Mouse (Mus musculus): ENCODE data around the gene Zfp853. TPM values are rescaled to one million over a fixed set of nuclear protein-coding genes. Genes with fewer than 3 reads are reported as not detected.

Zfp853 gene
- polyA plus RNA-seq, 1 experiment: not detected

- peaks cover 8% of the 10 kb centered on the region for H3K4me1 ChIP-seq (ENCODE audit: control insufficient read depth, insufficient read depth, low read length)
- no peak overlapping the region for H3K4me3 ChIP-seq (ENCODE audit: control insufficient read depth, low read depth, low read length)
- H3K36me3 ChIP-seq (ENCODE audit: control insufficient read depth, insufficient read depth, low read length): peaks cover 2% of the 10 kb centered on the region
- no peaks in the 10 kb centered on the region for H3K27me3 ChIP-seq (ENCODE audit: control insufficient read depth, insufficient read depth, low read length)
- TF ChIP-seq CTCF (IDR thresholded peaks at IDR 0.05; ENCODE audit: control insufficient read depth, insufficient read depth, insufficient replicate concordance, low read depth, low read length) (no peak), POLR2A (IDR thresholded peaks at IDR 0.05; ENCODE audit: control insufficient read depth, low read depth, low read length) (no peak)
- no peak overlapping the region for H3K27ac ChIP-seq (ENCODE audit: control insufficient read depth, insufficient read depth, low read depth, low read length)
These were observed 23.8 kb upstream of the Zfp853 start for GRCm38 (mm10) chr5:143317288-143317610.

- Histone ChIP-seq H3K27me3 (ENCODE audit: control insufficient read depth, insufficient read depth, low read length) (no peaks in the 10 kb centered on the region), H3K4me1 (ENCODE audit: control insufficient read depth, insufficient read depth, low read length) (peaks cover 8% of the 10 kb centered on the region), H3K36me3 (ENCODE audit: control insufficient read depth, insufficient read depth, low read length) (peaks cover 2% of the 10 kb centered on the region), H3K4me3 (ENCODE audit: control insufficient read depth, low read depth, low read length) (no peak overlapping the region), H3K27ac (ENCODE audit: control insufficient read depth, insufficient read depth, low read depth, low read length) (no peak overlapping the region)
- TF ChIP-seq POLR2A (IDR thresholded peaks at IDR 0.05; ENCODE audit: control insufficient read depth, low read depth, low read length) (no peak), CTCF (IDR thresholded peaks at IDR 0.05; ENCODE audit: control insufficient read depth, insufficient read depth, insufficient replicate concordance, low read depth, low read length) (no peak)
These were observed 23.3 kb upstream of the Zfp853 start for GRCm38 (mm10) chr5:143316605-143317287.

- H3K36me3 ChIP-seq (ENCODE audit: control insufficient read depth, insufficient read depth, low read length): peaks cover 2% of the 10 kb centered on the region
- H3K27me3 ChIP-seq (ENCODE audit: control insufficient read depth, insufficient read depth, low read length): no peaks in the 10 kb centered on the region
- peaks cover 8% of the 10 kb centered on the region for H3K4me1 ChIP-seq (ENCODE audit: control insufficient read depth, insufficient read depth, low read length)
- H3K27ac ChIP-seq (ENCODE audit: control insufficient read depth, insufficient read depth, low read depth, low read length): no peak overlapping the region
- H3K4me3 ChIP-seq (ENCODE audit: control insufficient read depth, low read depth, low read length): peak overlapping the region; percentile 3; the same call in 1 of the 2 replicates
- TF ChIP-seq POLR2A (IDR thresholded peaks at IDR 0.05; ENCODE audit: control insufficient read depth, low read depth, low read length) (no peak), CTCF (IDR thresholded peaks at IDR 0.05; ENCODE audit: control insufficient read depth, insufficient read depth, insufficient replicate concordance, low read depth, low read length) (no peak)
These were observed 22.1 kb upstream of the Zfp853 start for GRCm38 (mm10) chr5:143315514-143315888.

- TF ChIP-seq CTCF (IDR thresholded peaks at IDR 0.05; ENCODE audit: control insufficient read depth, insufficient read depth, insufficient replicate concordance, low read depth, low read length) (peak; percentile 84), POLR2A (IDR thresholded peaks at IDR 0.05; ENCODE audit: control insufficient read depth, low read depth, low read length) (peak; percentile 69; the same call in 1 of the 2 replicates)
- Histone ChIP-seq H3K27ac (ENCODE audit: control insufficient read depth, insufficient read depth, low read depth, low read length) (peak within 1 kb of the TSS; percentile 92), H3K36me3 (ENCODE audit: control insufficient read depth, insufficient read depth, low read length) (peaks cover 2% of the 10 kb centered on the region), H3K4me3 (ENCODE audit: control insufficient read depth, low read depth, low read length) (peak within 1 kb of the TSS; percentile 92), H3K4me1 (ENCODE audit: control insufficient read depth, insufficient read depth, low read length) (peaks cover 8% of the 10 kb centered on the region), H3K27me3 (ENCODE audit: control insufficient read depth, insufficient read depth, low read length) (no peaks in the 10 kb centered on the region)
These were observed 21.5 kb upstream of the Zfp853 start, which contains the start of gene E130309D02Rik for GRCm38 (mm10) chr5:143314730-143315513. Gene E130309D02Rik, minus strand, starts transcription at chr5:143315360.

GRCm38 (mm10) chr5:143314183-143314729 is 20.8 kb upstream of the Zfp853 start:
- Histone ChIP-seq H3K27ac (ENCODE audit: control insufficient read depth, insufficient read depth, low read depth, low read length) (peak overlapping the region; percentile 92), H3K4me3 (ENCODE audit: control insufficient read depth, low read depth, low read length) (peak overlapping the region; percentile 92), H3K27me3 (ENCODE audit: control insufficient read depth, insufficient read depth, low read length) (no peaks in the 10 kb centered on the region), H3K4me1 (ENCODE audit: control insufficient read depth, insufficient read depth, low read length) (peaks cover 8% of the 10 kb centered on the region), H3K36me3 (ENCODE audit: control insufficient read depth, insufficient read depth, low read length) (peaks cover 2% of the 10 kb centered on the region)
- no peak for TF ChIP-seq POLR2A (IDR thresholded peaks at IDR 0.05; ENCODE audit: control insufficient read depth, low read depth, low read length)
- no peak for TF ChIP-seq CTCF (IDR thresholded peaks at IDR 0.05; ENCODE audit: control insufficient read depth, insufficient read depth, insufficient replicate concordance, low read depth, low read length)

GRCm38 (mm10) chr5:143311886-143312285 is 18.5 kb upstream of the Zfp853 start:
- H3K27me3 ChIP-seq (ENCODE audit: control insufficient read depth, insufficient read depth, low read length): no peaks in the 10 kb centered on the region
- H3K27ac ChIP-seq (ENCODE audit: control insufficient read depth, insufficient read depth, low read depth, low read length): no peak overlapping the region
- no peaks in the 10 kb centered on the region; the same call in none of the 2 replicates for H3K36me3 ChIP-seq (ENCODE audit: control insufficient read depth, insufficient read depth, low read length)
- H3K4me3 ChIP-seq (ENCODE audit: control insufficient read depth, low read depth, low read length): no peak overlapping the region
- TF ChIP-seq POLR2A (IDR thresholded peaks at IDR 0.05; ENCODE audit: control insufficient read depth, low read depth, low read length): no peak
- TF ChIP-seq CTCF (IDR thresholded peaks at IDR 0.05; ENCODE audit: control insufficient read depth, insufficient read depth, insufficient replicate concordance, low read depth, low read length): peak; percentile 78; the same call in 1 of the 2 replicates
- peaks cover 8% of the 10 kb centered on the region for H3K4me1 ChIP-seq (ENCODE audit: control insufficient read depth, insufficient read depth, low read length)

- Histone ChIP-seq H3K27ac (ENCODE audit: control insufficient read depth, insufficient read depth, low read depth, low read length) (no peak overlapping the region), H3K27me3 (ENCODE audit: control insufficient read depth, insufficient read depth, low read length) (no peaks in the 10 kb centered on the region), H3K36me3 (ENCODE audit: control insufficient read depth, insufficient read depth, low read length) (no peaks in the 10 kb centered on the region; the same call in none of the 2 replicates), H3K4me1 (ENCODE audit: control insufficient read depth, insufficient read depth, low read length) (peaks cover 5% of the 10 kb centered on the region), H3K4me3 (ENCODE audit: control insufficient read depth, low read depth, low read length) (no peak overlapping the region)
- TF ChIP-seq POLR2A (IDR thresholded peaks at IDR 0.05; ENCODE audit: control insufficient read depth, low read depth, low read length) (no peak), CTCF (IDR thresholded peaks at IDR 0.05; ENCODE audit: control insufficient read depth, insufficient read depth, insufficient replicate concordance, low read depth, low read length) (no peak)
These were observed 16.5 kb upstream of the Zfp853 start for GRCm38 (mm10) chr5:143309916-143310315.

Data from testis, adult 2 months (tissue).